Mouse (Mus musculus) hindbrain, embryonic 15.5 days (tissue): ENCODE measurements around the gene Vps33a. TPM values are rescaled to one million over a fixed set of nuclear protein-coding genes. Genes with fewer than 3 reads are reported as not detected.
A peak's percentile ranks its signal among the peaks of the same experiment; 100 is the strongest.
"Not testable (repeated sequence)": the region's sequence is repeated elsewhere in the genome, so short reads cannot be mapped to it uniquely, and the experiment has no call there.

Experiments used
- ATAC-seq: fragments of 200-750 bp; cut with Nextera tagmentation; 2 replicates; pipeline ENCODE4 v1.8.0; 2017; ENCODE audit warnings: low read depth, moderate number of reproducible peaks, moderate TSS enrichment; ENCODE audit not compliant: low FRiP score
- H3K27ac ChIP-seq: fragments of 300-500 bp; sonication (generic); replicated peaks from 2 replicates; pipeline ENCODE4 v1.5.1; 2015; ENCODE audit warnings: mild to moderate bottlenecking, inconsistent platforms
- H3K27me3 ChIP-seq: fragments of 300-500 bp; sonication (generic); 2 replicates; pipeline ENCODE4 v1.6.1; 2015; ENCODE audit warnings: control low read depth, inconsistent platforms
- H3K36me3 ChIP-seq: fragments of 300-500 bp; sonication (generic); 2 replicates; pipeline ENCODE4 v1.6.1; 2015; ENCODE audit warnings: control low read depth, inconsistent platforms
- H3K4me1 ChIP-seq: fragments of 300-500 bp; sonication (generic); replicated peaks from 2 replicates; pipeline ENCODE4 v1.6.1; 2015; ENCODE audit warnings: control low read depth, inconsistent platforms
- H3K4me2 ChIP-seq: fragments of 300-500 bp; sonication (generic); 2 replicates; pipeline ENCODE4 v1.6.1; 2015; ENCODE audit warnings: moderate library complexity, mild to moderate bottlenecking, inconsistent platforms
- H3K4me3 ChIP-seq: fragments of 300-500 bp; sonication (generic); 2 replicates; pipeline ENCODE4 v1.5.1; 2015; ENCODE audit warnings: mild to moderate bottlenecking, inconsistent platforms
- H3K9ac ChIP-seq: fragments of 300-500 bp; sonication (generic); 2 replicates; pipeline ENCODE4 v1.6.1; 2015; ENCODE audit warnings: inconsistent platforms
- H3K9me3 ChIP-seq: fragments of 300-500 bp; sonication (generic); 2 replicates; pipeline ENCODE4 v1.6.1; 2016; ENCODE audit warnings: control low read depth, inconsistent platforms
- WGBS: fragments of 180-500 bp; shearing (Covaris S2); methylation state at CpG from one replicate; pipeline ENCODE4 v1.1.7; 2015; 5-methylcytosine and 5-hydroxymethylcytosine counted together
- polyA plus RNA-seq: library from polyadenylated mRNA; unstranded; fragments of >200 nt; fragmentation: Nextera tagmentation; extraction: Ambion mirVana; gene quantifications from 2 replicates; pipeline ENCODE4 v1.2.1, GENCODE M21; 2015

Gene Vps33a
- polyA plus RNA-seq, 1 experiment from 2014 or later = 38.7 TPM

GRCm38 (mm10) chr5:123523692-123524392 lies 49.0 kb downstream of the Vps33a start, which contains the start of gene Diablo:
Diablo (minus strand) TSS chr5:123524176.
- H3K27ac ChIP-seq = peak within 1 kb of the TSS; percentile 79
- H3K4me3 ChIP-seq = peak within 1 kb of the TSS; percentile 81
- WGBS = under 1% methylated on average over 76 of the region's 82 CpGs
- H3K4me1 ChIP-seq = peaks cover 27% of the 10 kb centered on the region
- no peaks in the 10 kb centered on the region for H3K27me3 ChIP-seq
- peak within 1 kb of the TSS; percentile 74 for H3K9ac ChIP-seq
- H3K4me2 ChIP-seq = peak within 1 kb of the TSS; percentile 77
- 0 out of 2 replicates have a peak, but pooled peaks cover 7% of the 10 kb centered on the region for H3K36me3 ChIP-seq
- peak; percentile 98 for ATAC-seq
- H3K9me3 ChIP-seq = no peaks in the 10 kb centered on the region

- Histone ChIP-seq H3K4me1 (peaks cover 27% of the 10 kb centered on the region), H3K9ac (no peak overlapping the region), H3K4me3 (no peak overlapping the region), H3K4me2 (no peak overlapping the region), H3K27ac (no peak overlapping the region), H3K9me3 (no peaks in the 10 kb centered on the region), H3K36me3 (peaks cover 14% of the 10 kb centered on the region), H3K27me3 (no peaks in the 10 kb centered on the region)
- ATAC-seq = no peak
- WGBS = 96% methylated on average over 1 of the region's 1 CpGs
Observed at GRCm38 (mm10) chr5:123522166-123522565, 50.7 kb downstream of the Vps33a start.

GRCm38 (mm10) chr5:123521621-123522020 lies 51.2 kb downstream of the Vps33a start:
- ATAC-seq = no peak
- WGBS = 88% methylated on average over 1 of the region's 1 CpGs
- no peak overlapping the region for H3K4me3 ChIP-seq

GRCm38 (mm10) chr5:123520666-123521065 lies 52.2 kb downstream of the Vps33a start:
- 91% methylated on average over 9 of the region's 9 CpGs for WGBS
- no peak for ATAC-seq
- H3K27ac ChIP-seq = no peak overlapping the region

More at GRCm38 (mm10) chr5:123521621-123522020, 51.2 kb downstream of the Vps33a start:
- Histone ChIP-seq H3K27ac (no peak overlapping the region), H3K4me2 (no peak overlapping the region), H3K9me3 (no peaks in the 10 kb centered on the region), H3K36me3 (peaks cover 17% of the 10 kb centered on the region), H3K4me1 (peaks cover 27% of the 10 kb centered on the region), H3K9ac (no peak overlapping the region), H3K27me3 (no peaks in the 10 kb centered on the region)

GRCm38 (mm10) chr5:123514871-123515270 lies 58.0 kb downstream of the Vps33a start:
- Histone ChIP-seq H3K36me3 (peaks cover 37% of the 10 kb centered on the region), H3K9ac (no peak overlapping the region), H3K4me3 (no peak overlapping the region), H3K4me2 (no peak overlapping the region), H3K4me1 (no peaks in the 10 kb centered on the region), H3K27ac (no peak overlapping the region), H3K9me3 (no peaks in the 10 kb centered on the region), H3K27me3 (no peaks in the 10 kb centered on the region)
- WGBS = 92% methylated on average over 5 of the region's 5 CpGs
- ATAC-seq = no peak

More at GRCm38 (mm10) chr5:123520666-123521065, 52.2 kb downstream of the Vps33a start:
- Histone ChIP-seq H3K9me3 (no peaks in the 10 kb centered on the region), H3K4me3 (no peak overlapping the region), H3K4me2 (no peak overlapping the region), H3K4me1 (peaks cover 27% of the 10 kb centered on the region), H3K36me3 (peaks cover 24% of the 10 kb centered on the region), H3K27me3 (no peaks in the 10 kb centered on the region), H3K9ac (no peak overlapping the region)

GRCm38 (mm10) chr5:123512102-123512501 lies 60.7 kb downstream of the Vps33a start:
- ATAC-seq = no peak
- Histone ChIP-seq H3K4me1 (peaks cover 18% of the 10 kb centered on the region), H3K27ac (no peak overlapping the region), H3K4me2 (no peak overlapping the region), H3K4me3 (no peak overlapping the region), H3K27me3 (0 out of 2 replicates have a peak, but pooled peaks cover 2% of the 10 kb centered on the region), H3K36me3 (peaks cover 25% of the 10 kb centered on the region), H3K9me3 (no peaks in the 10 kb centered on the region), H3K9ac (no peak overlapping the region)
- WGBS = 71% methylated on average over 3 of the region's 3 CpGs

- peaks cover 18% of the 10 kb centered on the region for H3K36me3 ChIP-seq
- H3K9me3 ChIP-seq, H3K27ac ChIP-seq, H3K27me3 ChIP-seq, H3K9ac ChIP-seq, ATAC-seq, H3K4me3 ChIP-seq, H3K4me2 ChIP-seq: not testable (repeated sequence)
- peaks cover 18% of the 10 kb centered on the region for H3K4me1 ChIP-seq
- 86% methylated on average over 3 of the region's 3 CpGs for WGBS
Observed at GRCm38 (mm10) chr5:123511426-123511825, 61.4 kb downstream of the Vps33a start.

- H3K4me3 ChIP-seq = no peak within 1 kb of the TSS
- no peak within 1 kb of the TSS for H3K27ac ChIP-seq
- 0 out of 2 replicates have a peak, but pooled peaks cover 3% of the 10 kb centered on the region for H3K27me3 ChIP-seq
- H3K9me3 ChIP-seq = no peaks in the 10 kb centered on the region
- WGBS = 88% methylated on average over 5 of the region's 5 CpGs
- no peak within 1 kb of the TSS for H3K9ac ChIP-seq
- peaks cover 10% of the 10 kb centered on the region; the same call in 1 of the 2 replicates for H3K36me3 ChIP-seq
- peak within 1 kb of the TSS; percentile 86 for H3K4me2 ChIP-seq
- ATAC-seq = no peak
- H3K4me1 ChIP-seq = peaks cover 18% of the 10 kb centered on the region
Observed at GRCm38 (mm10) chr5:123510160-123510559, 62.7 kb downstream of the Vps33a start, which contains the start of gene B3gnt4. B3gnt4 (plus strand) TSS chr5:123510460.

GRCm38 (mm10) chr5:123508921-123509320 lies 63.9 kb downstream of the Vps33a start:
- Histone ChIP-seq H3K27me3 (0 out of 2 replicates have a peak, but pooled peaks cover 3% of the 10 kb centered on the region), H3K4me3 (peak overlapping the region; percentile 51), H3K4me1 (peaks cover 18% of the 10 kb centered on the region), H3K27ac (no peak overlapping the region), H3K4me2 (peak overlapping the region; percentile 86), H3K9me3 (no peaks in the 10 kb centered on the region), H3K36me3 (peaks cover 10% of the 10 kb centered on the region; the same call in 1 of the 2 replicates), H3K9ac (peak overlapping the region; percentile 37)
- 8% methylated on average over 12 of the region's 12 CpGs for WGBS
- ATAC-seq = no peak

- Histone ChIP-seq H3K4me3 (peak overlapping the region; percentile 51), H3K36me3 (peaks cover 10% of the 10 kb centered on the region; the same call in 1 of the 2 replicates), H3K9ac (peak overlapping the region; percentile 37), H3K4me1 (peaks cover 18% of the 10 kb centered on the region), H3K9me3 (no peaks in the 10 kb centered on the region), H3K27ac (peak overlapping the region; percentile 50), H3K27me3 (0 out of 2 replicates have a peak, but pooled peaks cover 3% of the 10 kb centered on the region), H3K4me2 (peak overlapping the region; percentile 86)
- ATAC-seq = peak; percentile 90
- WGBS = under 1% methylated on average over 58 of the region's 59 CpGs
Observed at GRCm38 (mm10) chr5:123507936-123508723, 64.7 kb downstream of the Vps33a start.

GRCm38 (mm10) chr5:123501973-123502372 lies 70.9 kb downstream of the Vps33a start:
- H3K4me3 ChIP-seq = no peak overlapping the region
- no peak overlapping the region for H3K4me2 ChIP-seq
- WGBS = 69% methylated on average over 4 of the region's 4 CpGs
- ATAC-seq = no peak
- H3K36me3 ChIP-seq = no peaks in the 10 kb centered on the region
- H3K9ac ChIP-seq = no peak overlapping the region
- no peaks in the 10 kb centered on the region for H3K9me3 ChIP-seq
- no peaks in the 10 kb centered on the region for H3K27me3 ChIP-seq
- no peak overlapping the region for H3K27ac ChIP-seq
- H3K4me1 ChIP-seq = peaks cover 8% of the 10 kb centered on the region; the same call in 1 of the 2 replicates

GRCm38 (mm10) chr5:123499717-123500116 lies 73.1 kb downstream of the Vps33a start:
- Histone ChIP-seq H3K4me1 (peaks cover 8% of the 10 kb centered on the region; the same call in 1 of the 2 replicates), H3K27ac (no peak overlapping the region), H3K36me3 (no peaks in the 10 kb centered on the region), H3K4me3 (no peak overlapping the region), H3K27me3 (no peaks in the 10 kb centered on the region), H3K4me2 (no peak overlapping the region), H3K9me3 (no peaks in the 10 kb centered on the region), H3K9ac (no peak overlapping the region)
- WGBS = 40% methylated on average over 4 of the region's 4 CpGs
- ATAC-seq = no peak; the same call in 1 of the 2 replicates
